Comparison of ENCODE assay signal across 8 mouse cellular contexts in genomic region chr8:3221960-3222635, GRCm38 (mm10). TPM values are rescaled to one million over a fixed set of nuclear protein-coding genes. Genes with fewer than 3 reads are reported as not detected.
A peak's percentile ranks its signal among the peaks of the same experiment; 100 is the strongest.
DNase-seq lines count a peak whose midpoint lies in the region; ATAC-seq and TF ChIP-seq lines count a peak whose summit lies in the region.

No protein-coding gene starts in this region.

- H3K4me3 ChIP-seq in heart, embryonic 15.5 days = peak overlapping the region; percentile 57
- H3K4me3 ChIP-seq in embryonic facial prominence, embryonic 10.5 days = peak overlapping the region; percentile 66
- H3K4me3 ChIP-seq in intestine, embryonic 15.5 days (replicated peaks) = peak overlapping the region; percentile 55
- H3K4me3 ChIP-seq in myocyte = peak overlapping the region; percentile 35

- H3K27ac ChIP-seq in heart, embryonic 15.5 days = peak overlapping the region; percentile 93
- peak overlapping the region; percentile 92 for H3K27ac ChIP-seq in embryonic facial prominence, embryonic 10.5 days (replicated peaks)
- H3K27ac ChIP-seq in intestine, embryonic 15.5 days = peak overlapping the region; percentile 89

- H3K9me3 ChIP-seq in heart, embryonic 15.5 days (replicated peaks) = no peaks in the 10 kb centered on the region
- H3K9me3 ChIP-seq in embryonic facial prominence, embryonic 10.5 days = 0 out of 2 replicates have a peak, but pooled peaks cover 2% of the 10 kb centered on the region
- no peaks in the 10 kb centered on the region for H3K9me3 ChIP-seq in intestine, embryonic 15.5 days

- no peak for TF ChIP-seq POLR2A in myocyte (IDR thresholded peaks at IDR 0.05; ENCODE audit: insufficient read length, low read depth)

- DNase-seq in heart, adult 18-20 months = no peak
- DNase-seq in embryonic facial prominence, embryonic 10.5 days (ENCODE audit: low spot score) = no peak
- no peak for DNase-seq in layer of hippocampus, postnatal 25 days (ENCODE audit: extremely low spot score in 1 of 2, low spot score in 1 of 2)
- no peak for DNase-seq in cerebellum, adult 9-10 months

- no peaks in the 10 kb centered on the region for H3K36me3 ChIP-seq in heart, embryonic 15.5 days
- no peaks in the 10 kb centered on the region; the same call in 1 of the 2 replicates for H3K36me3 ChIP-seq in embryonic facial prominence, embryonic 10.5 days (replicated peaks)
- H3K36me3 ChIP-seq in intestine, embryonic 15.5 days = no peaks in the 10 kb centered on the region
- no peaks in the 10 kb centered on the region for H3K36me3 ChIP-seq in myocyte (ENCODE audit: control insufficient read depth, insufficient read depth)

- 60% methylated on average over 6 of the region's 6 CpGs for WGBS in heart, embryonic 15.5 days
- 78% methylated on average over 6 of the region's 6 CpGs for WGBS in embryonic facial prominence, embryonic 10.5 days
- 64% methylated on average over 6 of the region's 6 CpGs for WGBS in intestine, embryonic 15.5 days

- no peak for ATAC-seq in heart, embryonic 15.5 days (replicated peaks; ENCODE audit: insufficient number of reproducible peaks, insufficient read depth, low FRiP score, low read depth)
- ATAC-seq in intestine, embryonic 15.5 days = no peak
- no peak for ATAC-seq in inflammation-experienced regulatory T-cells, adult 6 months

- no peaks in the 10 kb centered on the region for H3K79me2 ChIP-seq in myocyte (ENCODE audit: control insufficient read depth, insufficient read depth)

- no peak overlapping the region; the same call in 1 of the 2 replicates for H3K9ac ChIP-seq in heart, embryonic 15.5 days
- peak overlapping the region; percentile 67; the same call in 1 of the 2 replicates for H3K9ac ChIP-seq in intestine, embryonic 15.5 days

- H3K4me1 ChIP-seq in heart, embryonic 15.5 days (replicated peaks) = peaks cover 44% of the 10 kb centered on the region
- H3K4me1 ChIP-seq in embryonic facial prominence, embryonic 10.5 days = peaks cover 17% of the 10 kb centered on the region
- peaks cover 18% of the 10 kb centered on the region; the same call in 1 of the 2 replicates for H3K4me1 ChIP-seq in intestine, embryonic 15.5 days (replicated peaks)

- H3K4me2 ChIP-seq in heart, embryonic 15.5 days = peak overlapping the region; percentile 69
- peak overlapping the region; percentile 84 for H3K4me2 ChIP-seq in intestine, embryonic 15.5 days (replicated peaks)
- peak overlapping the region; percentile 72 for H3K4me2 ChIP-seq in myocyte (ENCODE audit: low read depth)

- no peak overlapping the region for H3ac ChIP-seq in myocyte (ENCODE audit: control insufficient read depth, insufficient read length)

- no peaks in the 10 kb centered on the region for H3K27me3 ChIP-seq in heart, embryonic 15.5 days
- H3K27me3 ChIP-seq in embryonic facial prominence, embryonic 10.5 days (replicated peaks; ENCODE audit: low read depth, poor library complexity, severe bottlenecking) = no peaks in the 10 kb centered on the region
- no peaks in the 10 kb centered on the region for H3K27me3 ChIP-seq in intestine, embryonic 15.5 days (replicated peaks)
- no peaks in the 10 kb centered on the region for H3K27me3 ChIP-seq in myocyte (ENCODE audit: control insufficient read depth, insufficient read depth, insufficient read length)

TF ChIP-seq in myocyte, 11 proteins besides CTCF, POLR2A, EP300 and RAD21:
- TF ChIP-seq MYOG (IDR thresholded peaks at IDR 0.05; ENCODE audit: control insufficient read depth in 1 of 3, insufficient read depth in 1 of 3, insufficient read length in 2 of 3, low read depth in 2 of 3) (no peak), MAX (IDR thresholded peaks at IDR 0.05; ENCODE audit: low read depth) (no peak), TCF12 (IDR thresholded peaks at IDR 0.05; ENCODE audit: insufficient read depth, poor library complexity, severe bottlenecking) (no peak)

RNA-seq across cellular contexts. Expression of gene Insr, which starts 57.3 kb away (rescaled TPM):
- 50.5 and 58.4 TPM in 2 replicates for polyA plus RNA-seq in heart, embryonic 15.5 days (2015; fragmentation: Nextera tagmentation; extraction: Ambion mirVana)
- 100 to 1,000 TPM; 127 to 137 TPM for total RNA-seq in heart, adult 18-20 months (2021)
- polyA plus RNA-seq in embryonic facial prominence, embryonic 10.5 days (2016; fragmentation: Nextera tagmentation; extraction: Ambion mirVana) = 24.3 and 26.1 TPM in 2 replicates
- polyA plus RNA-seq in intestine, embryonic 15.5 days (2015; fragmentation: Nextera tagmentation; extraction: Ambion mirVana) = 31.8 and 38.6 TPM in 2 replicates
- polyA plus RNA-seq in myocyte (2012; fragmentation: generic; extraction: Trizol) = 4.6 TPM
- 10 to 100 TPM; 40.9 to 52.6 TPM for total RNA-seq in layer of hippocampus, postnatal 25 days (2021)
- 10 to 100 TPM in 2 of 3 experiments, 1 to 10 TPM in 1; 3.8 to 13.2 (median 12.0) TPM for polyA plus RNA-seq in inflammation-experienced regulatory T-cells, adult 6 months (2017; shearing (Covaris generic))
